Mouse (Mus musculus) E14TG2a.4 (cell line): ENCODE measurements around the gene Galnt5.

Experiments used
- H3K27me3 ChIP-seq: 2 replicates; pipeline ENCODE4 v1.6.1; 2014; ENCODE audit warnings: low read length, control low read depth; ENCODE audit not compliant: insufficient read depth
- H3K36me3 ChIP-seq: 2 replicates; pipeline ENCODE4 v1.6.1; 2014; ENCODE audit warnings: low read length, control low read depth; ENCODE audit not compliant: insufficient read depth
- H3K4me1 ChIP-seq: replicated peaks from 2 replicates; pipeline ENCODE4 v1.6.1; 2014; ENCODE audit warnings: low read depth, low read length, control low read depth
- H3K4me3 ChIP-seq: replicated peaks from 2 replicates; pipeline ENCODE4 v1.5.1; 2014; ENCODE audit warnings: mild to moderate bottlenecking, low read length
- H3K9me3 ChIP-seq: 2 replicates; pipeline ENCODE4 v1.6.1; 2014; ENCODE audit warnings: low read length, control low read depth
- CTCF ChIP-seq: conservative IDR thresholded peaks from 2 replicates; pipeline ENCODE4 v1.5.1; 2014; ENCODE audit warnings: low read length
- NANOG ChIP-seq: IDR thresholded peaks from 2 replicates; pipeline ENCODE4 v1.6.1; 2014; ENCODE audit warnings: borderline replicate concordance, low read length, mixed read lengths
- POU5F1 ChIP-seq: IDR thresholded peaks from 2 replicates; pipeline ENCODE4 v1.6.1; 2014; ENCODE audit warnings: low read length, borderline replicate concordance

Gene Galnt5

DNA sequence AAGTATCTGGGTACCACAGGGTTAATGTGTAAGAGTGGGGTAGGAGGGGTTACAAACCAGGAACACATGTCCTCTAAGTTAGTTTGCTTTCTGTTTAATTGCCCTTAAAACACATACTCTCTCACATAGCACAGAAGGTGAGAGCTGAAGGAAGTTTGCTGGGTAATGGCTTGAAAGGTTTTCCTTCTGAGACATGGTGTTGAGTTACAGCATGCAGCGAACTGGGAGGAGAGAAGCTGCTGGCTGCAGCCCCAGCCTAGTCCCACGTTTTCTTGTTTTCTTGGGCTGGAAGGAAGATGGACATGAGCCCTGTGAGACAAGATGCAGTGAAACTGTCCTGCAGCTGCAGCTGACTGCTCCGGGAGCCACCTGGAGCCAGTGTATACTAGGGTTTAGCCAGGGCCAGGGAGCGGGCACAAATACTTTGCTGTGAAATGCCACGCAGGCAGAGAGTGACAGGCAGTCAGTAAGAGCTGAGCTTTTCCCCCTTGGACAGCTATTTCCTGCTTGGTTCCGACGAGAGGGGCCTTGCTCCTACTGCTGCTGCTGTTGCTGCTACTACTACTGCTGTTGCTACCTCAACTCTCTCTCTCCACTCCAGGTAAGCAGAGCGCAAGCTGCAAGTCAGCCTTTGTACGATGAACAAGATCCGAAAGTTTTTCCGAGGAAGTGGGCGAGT is at the start of gene Galnt5:
TSS of gene Galnt5 (plus strand) at position 133 of the 679 bp plus-strand sequence.
- H3K27me3 ChIP-seq = no peaks in the 10 kb centered on the region
- H3K4me3 ChIP-seq = no peak within 1 kb of the TSS
- no peaks in the 10 kb centered on the region for H3K4me1 ChIP-seq
- H3K36me3 ChIP-seq = no peaks in the 10 kb centered on the region
- no peaks in the 10 kb centered on the region for H3K9me3 ChIP-seq
- TF ChIP-seq CTCF (no peak), NANOG (no peak), POU5F1 (no peak)

DNA sequence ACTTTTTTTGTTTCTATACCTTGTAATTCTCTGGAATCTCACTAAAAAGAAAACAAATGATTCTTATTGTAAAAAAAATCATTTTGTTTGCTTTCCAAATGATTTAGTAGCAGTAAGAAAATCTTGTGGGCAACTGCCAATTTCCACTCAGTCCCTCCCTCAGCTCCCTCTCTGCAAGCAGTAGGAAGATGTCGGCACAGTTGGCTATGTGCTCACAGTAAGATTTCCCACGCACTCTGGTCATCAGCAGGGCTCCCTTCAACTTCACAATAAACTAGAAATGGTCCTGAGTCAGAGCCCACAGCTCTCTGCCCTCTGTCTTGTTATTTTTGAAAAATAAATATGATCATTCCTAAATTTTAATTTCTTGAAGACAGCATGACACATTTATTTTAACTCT is 46.1 kb upstream of the Galnt5 start:
- Histone ChIP-seq H3K27me3 (no peaks in the 10 kb centered on the region), H3K4me1 (no peaks in the 10 kb centered on the region), H3K9me3 (no peaks in the 10 kb centered on the region), H3K36me3 (no peaks in the 10 kb centered on the region), H3K4me3 (no peak overlapping the region)
- no peak for TF ChIP-seq CTCF
- no peak for TF ChIP-seq NANOG
- TF ChIP-seq POU5F1 = no peak

DNA sequence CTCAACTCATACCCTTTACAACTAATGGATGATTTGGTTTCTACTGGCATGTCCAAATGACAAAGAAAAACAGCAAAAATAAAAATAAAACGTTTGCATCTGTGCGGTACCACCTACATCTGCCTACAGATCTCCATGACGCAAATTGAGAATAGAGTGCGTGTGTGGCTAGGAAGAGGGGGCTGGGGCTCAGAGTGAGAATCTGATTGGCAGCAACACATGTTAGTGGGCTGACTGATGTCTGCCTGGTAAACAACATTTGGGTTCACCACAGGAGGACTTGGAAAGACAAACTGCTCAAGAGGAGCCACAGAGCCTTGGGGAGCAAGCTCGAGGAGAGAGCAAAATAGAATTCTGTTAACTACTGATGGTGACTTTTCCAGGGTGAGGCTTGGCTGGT is 36.9 kb upstream of the Galnt5 start:
- TF ChIP-seq POU5F1 (no peak), NANOG (no peak), CTCF (no peak)
- peaks cover 32% of the 10 kb centered on the region for H3K9me3 ChIP-seq
- H3K4me1 ChIP-seq = no peaks in the 10 kb centered on the region

DNA sequence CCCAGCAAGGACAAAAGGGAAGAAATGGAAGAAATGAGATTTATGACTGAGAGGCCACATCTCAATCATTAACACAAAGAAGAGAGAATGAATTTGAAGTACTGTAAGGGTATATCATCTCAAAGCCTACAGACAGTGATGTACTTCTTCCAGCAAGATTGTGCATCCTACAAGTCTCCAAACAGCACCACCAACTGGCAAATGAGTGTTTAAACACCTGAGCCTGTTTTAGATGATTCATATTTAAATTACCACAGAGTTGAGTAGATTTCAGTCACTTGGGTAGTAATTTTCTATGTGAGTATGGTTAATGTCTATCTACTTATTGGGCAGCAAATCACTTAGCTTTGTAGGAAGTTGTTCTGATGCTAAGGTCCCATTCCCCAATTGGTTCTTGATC is 15.4 kb upstream of the Galnt5 start:
- Histone ChIP-seq H3K27me3 (no peaks in the 10 kb centered on the region), H3K4me1 (no peaks in the 10 kb centered on the region), H3K9me3 (peaks cover 6% of the 10 kb centered on the region; the same call in 1 of the 2 replicates), H3K36me3 (no peaks in the 10 kb centered on the region), H3K4me3 (no peak overlapping the region)
- no peak; the same call in 1 of the 2 replicates for TF ChIP-seq CTCF
- TF ChIP-seq NANOG = no peak
- no peak for TF ChIP-seq POU5F1

More for the DNA sequence above, 36.9 kb upstream of the Galnt5 start:
- no peaks in the 10 kb centered on the region for H3K27me3 ChIP-seq
- H3K36me3 ChIP-seq = no peaks in the 10 kb centered on the region
- H3K4me3 ChIP-seq = no peak overlapping the region

DNA sequence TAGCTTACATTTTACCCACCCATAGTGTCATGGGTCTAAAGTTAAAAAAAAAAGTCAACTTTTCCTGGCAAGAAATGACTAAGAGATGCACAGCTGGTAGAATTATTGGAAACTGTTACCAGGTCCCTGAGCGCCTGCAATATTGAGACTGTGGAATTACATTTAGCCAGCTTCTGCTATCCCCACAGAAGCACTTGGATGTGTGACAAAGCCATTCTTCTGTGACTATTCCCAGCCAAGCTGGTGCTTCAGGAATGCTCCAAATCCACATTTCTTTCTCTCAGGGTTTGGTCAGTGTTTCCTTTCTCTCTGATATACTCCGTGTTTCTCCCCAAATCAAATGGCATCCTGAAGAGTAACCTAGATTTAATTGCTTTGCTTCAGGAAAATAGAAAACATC is 6.6 kb upstream of the Galnt5 start:
- Histone ChIP-seq H3K4me1 (no peaks in the 10 kb centered on the region), H3K36me3 (no peaks in the 10 kb centered on the region), H3K9me3 (peaks cover 11% of the 10 kb centered on the region; the same call in 1 of the 2 replicates), H3K27me3 (no peaks in the 10 kb centered on the region), H3K4me3 (no peak overlapping the region)
- no peak for TF ChIP-seq NANOG
- TF ChIP-seq POU5F1 = no peak
- TF ChIP-seq CTCF = no peak

DNA sequence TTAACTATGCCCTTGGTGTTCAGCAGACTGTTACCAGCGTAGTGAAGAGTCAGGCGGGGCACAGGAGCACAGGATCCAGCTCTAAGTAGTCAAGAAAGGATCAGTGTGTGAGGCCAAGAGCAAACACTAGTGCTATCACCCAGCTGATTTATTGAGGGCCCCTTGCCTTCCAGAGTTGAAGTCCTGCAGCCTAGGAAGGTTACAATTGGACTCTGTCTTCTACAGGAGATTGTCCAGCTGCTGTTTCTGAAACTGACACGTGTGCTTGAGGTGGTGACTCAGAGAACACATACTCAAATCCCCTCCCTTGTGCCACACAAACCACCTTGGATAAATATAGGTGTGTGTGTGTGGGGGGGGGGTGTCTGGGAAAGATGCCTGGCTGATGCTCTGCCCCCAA is 3.8 kb downstream of the Galnt5 start:
- Histone ChIP-seq H3K4me1 (no peaks in the 10 kb centered on the region), H3K27me3 (no peaks in the 10 kb centered on the region), H3K36me3 (no peaks in the 10 kb centered on the region), H3K4me3 (no peak overlapping the region), H3K9me3 (no peaks in the 10 kb centered on the region)
- TF ChIP-seq POU5F1 (no peak), NANOG (no peak), CTCF (no peak)

DNA sequence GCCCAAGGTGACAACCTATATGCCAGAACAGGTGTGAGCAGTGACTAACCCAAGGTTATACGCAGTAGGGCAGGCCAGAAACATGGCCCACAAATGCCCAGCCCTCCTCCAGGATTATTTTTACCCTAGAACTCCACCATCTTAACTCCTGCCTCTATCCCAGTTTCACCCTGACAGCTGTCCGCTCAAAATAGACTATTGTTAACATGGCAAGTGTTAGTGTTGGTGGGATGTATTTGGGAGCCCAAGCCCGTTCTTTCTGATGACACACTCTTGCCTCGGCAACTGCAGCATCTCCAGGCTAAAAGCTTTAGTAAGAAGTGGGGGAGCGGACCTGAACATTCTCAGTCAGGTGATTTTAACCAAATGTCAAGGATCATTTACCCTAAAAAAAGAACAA is 9.4 kb downstream of the Galnt5 start:
- no peak for TF ChIP-seq NANOG
- TF ChIP-seq POU5F1 = no peak
- no peak for TF ChIP-seq CTCF
- H3K4me3 ChIP-seq = no peak overlapping the region
- no peaks in the 10 kb centered on the region for H3K36me3 ChIP-seq
- no peaks in the 10 kb centered on the region for H3K4me1 ChIP-seq
- H3K9me3 ChIP-seq = no peaks in the 10 kb centered on the region
- no peaks in the 10 kb centered on the region for H3K27me3 ChIP-seq

DNA sequence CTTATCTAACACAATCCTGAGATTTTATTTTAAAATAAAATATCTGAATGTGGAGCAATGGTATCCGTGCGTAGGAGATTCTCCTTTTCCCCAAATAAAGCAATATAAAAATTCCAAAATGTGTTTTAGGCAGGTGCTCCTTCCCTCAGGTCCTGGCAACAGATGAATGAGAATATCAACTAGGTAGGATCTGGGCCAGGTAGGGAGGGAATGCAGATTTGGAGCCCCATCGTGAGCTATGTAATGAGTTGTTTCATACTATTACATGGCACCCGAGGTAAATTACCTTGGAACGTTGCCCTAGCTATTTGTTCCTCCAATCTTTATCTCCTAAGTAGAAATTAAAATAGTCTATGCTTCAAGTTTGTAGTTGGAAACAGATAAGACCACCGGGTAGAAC is 25.9 kb downstream of the Galnt5 start:
- H3K9me3 ChIP-seq = no peaks in the 10 kb centered on the region
- TF ChIP-seq POU5F1 (no peak), CTCF (no peak), NANOG (no peak)
- no peak overlapping the region for H3K4me3 ChIP-seq
- no peaks in the 10 kb centered on the region for H3K27me3 ChIP-seq
- H3K4me1 ChIP-seq = no peaks in the 10 kb centered on the region
- H3K36me3 ChIP-seq = no peaks in the 10 kb centered on the region

DNA sequence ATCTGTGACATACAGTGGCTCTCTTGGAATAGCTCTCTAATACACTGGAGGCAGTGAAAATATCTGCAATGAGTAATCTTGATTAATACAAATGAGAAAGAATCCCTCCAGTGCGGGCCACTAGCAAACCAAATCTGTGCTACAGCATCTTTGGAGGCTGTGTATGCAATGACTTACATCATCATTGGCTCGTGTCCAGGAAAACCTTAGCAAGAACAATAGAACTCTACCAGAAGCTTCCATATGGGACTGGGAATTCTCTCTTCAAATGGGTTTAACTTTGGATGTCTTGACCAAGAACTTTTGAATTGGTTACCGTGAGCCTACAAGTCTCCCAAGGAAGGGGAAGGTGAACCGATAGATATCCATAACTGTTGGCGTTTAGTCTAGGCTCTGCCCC is 29.1 kb downstream of the Galnt5 start:
- Histone ChIP-seq H3K4me3 (no peak overlapping the region), H3K36me3 (no peaks in the 10 kb centered on the region), H3K4me1 (no peaks in the 10 kb centered on the region), H3K9me3 (no peaks in the 10 kb centered on the region), H3K27me3 (no peaks in the 10 kb centered on the region)
- TF ChIP-seq CTCF = no peak
- TF ChIP-seq NANOG = no peak
- TF ChIP-seq POU5F1 = no peak
